Mouse (Mus musculus): ENCODE measurements around the gene Zmynd8.

Zmynd8 gene

GRCm38 (mm10) chr2:165747975-165748374, 150.8 kb downstream of the Zmynd8 start:
- DNase-seq (ENCODE audit: low spot score in 2 of 2): no peak

DNA sequence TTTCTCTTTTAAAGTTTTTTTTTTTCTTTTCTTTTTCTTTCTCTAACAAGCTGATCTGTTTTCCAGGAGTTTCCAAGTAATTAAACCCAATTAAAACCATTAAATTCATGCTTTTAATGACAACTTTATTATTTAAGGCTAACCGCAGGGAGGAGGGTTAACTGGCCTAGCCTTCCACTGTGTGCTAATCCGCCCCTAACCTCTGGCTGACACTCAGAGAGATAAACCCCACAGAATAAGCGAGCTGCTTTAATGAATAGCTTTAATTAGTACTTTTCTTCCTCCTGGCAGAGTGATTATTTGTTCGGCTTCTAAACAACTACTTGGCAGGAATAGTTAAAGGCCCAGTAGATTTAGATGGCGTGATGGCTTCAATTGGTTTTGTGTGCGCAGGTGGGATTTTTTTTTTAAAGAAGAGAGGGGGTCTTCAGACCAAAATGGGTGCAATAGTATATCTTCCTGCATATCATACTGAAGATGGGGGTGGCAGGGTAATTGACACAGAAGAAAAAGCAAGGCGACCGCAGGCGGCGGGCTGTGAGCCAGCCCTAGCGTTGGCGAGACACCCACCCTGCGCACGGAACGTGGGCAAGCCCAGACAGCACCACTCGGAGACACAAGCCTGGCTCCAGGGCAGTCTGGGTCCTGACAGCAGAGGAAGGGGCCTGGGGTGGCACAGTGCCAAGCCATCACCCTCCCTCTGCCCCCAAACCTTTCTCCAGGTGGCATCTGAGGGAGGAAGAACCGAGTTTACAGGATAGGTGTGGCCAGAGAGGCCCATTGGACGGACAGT, 153.3 kb downstream of the Zmynd8 start:
- DNase-seq (ENCODE audit: low spot score in 2 of 2): no peak

DNA sequence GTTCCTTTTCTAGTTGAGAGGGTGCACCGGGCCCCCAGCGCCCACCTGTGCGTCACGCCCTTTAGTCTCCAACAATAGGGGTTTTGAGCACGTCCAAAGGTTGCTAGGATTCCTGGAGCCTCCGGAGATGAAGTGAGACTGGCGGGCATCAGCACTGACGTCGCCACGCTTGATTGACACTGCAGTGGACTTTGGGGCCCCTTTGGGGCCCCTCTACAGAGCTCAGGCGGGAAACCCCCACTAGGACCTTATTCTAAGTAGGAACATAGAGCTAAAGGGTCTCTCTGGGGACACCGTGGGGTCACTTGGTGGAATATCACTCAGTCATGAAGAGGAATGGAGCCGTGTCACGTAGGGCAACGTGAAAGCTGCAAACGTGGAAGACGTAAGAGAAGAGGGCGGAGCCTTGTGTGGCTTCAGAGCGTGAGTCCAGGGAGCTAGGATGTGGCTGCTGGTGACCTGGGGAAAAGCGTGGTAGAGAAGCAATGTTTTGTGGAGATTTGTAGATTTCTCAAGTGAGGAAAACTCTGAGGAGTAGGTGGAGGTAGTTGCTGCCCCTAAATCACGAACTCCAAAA, 156.5 kb downstream of the Zmynd8 start:
- no peak for DNase-seq (ENCODE audit: low spot score in 2 of 2)

DNA sequence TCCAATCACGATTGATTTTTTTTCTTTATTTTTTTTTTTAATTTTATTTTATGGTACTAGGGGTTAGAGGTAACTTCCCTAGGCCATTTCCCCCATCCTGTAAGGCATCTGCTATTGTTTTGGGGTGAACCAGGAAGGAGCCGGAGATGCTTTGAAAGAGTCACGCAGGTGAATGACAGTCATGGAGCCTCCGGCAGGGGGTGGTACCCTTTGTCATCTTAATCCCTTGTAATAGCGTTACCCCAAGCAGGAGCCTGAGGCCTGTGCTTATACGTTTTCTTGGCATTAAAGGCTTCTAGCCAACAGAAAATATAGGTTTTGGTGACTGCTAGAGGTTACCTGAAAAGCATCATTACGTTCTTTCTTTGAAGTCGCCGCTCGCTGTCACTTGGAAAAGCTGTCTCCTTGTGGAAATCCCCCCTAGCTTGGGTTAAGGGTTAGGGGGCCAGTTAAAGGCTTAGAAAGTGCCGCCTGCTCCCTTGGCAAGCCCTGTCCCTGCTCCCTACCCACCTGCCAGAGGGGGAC, 157.2 kb downstream of the Zmynd8 start:
- DNase-seq (ENCODE audit: low spot score in 2 of 2): no peak

- no peak for DNase-seq (ENCODE audit: low spot score in 2 of 2)
Observed at GRCm38 (mm10) chr2:165740982-165741381, 157.8 kb downstream of the Zmynd8 start.

DNA sequence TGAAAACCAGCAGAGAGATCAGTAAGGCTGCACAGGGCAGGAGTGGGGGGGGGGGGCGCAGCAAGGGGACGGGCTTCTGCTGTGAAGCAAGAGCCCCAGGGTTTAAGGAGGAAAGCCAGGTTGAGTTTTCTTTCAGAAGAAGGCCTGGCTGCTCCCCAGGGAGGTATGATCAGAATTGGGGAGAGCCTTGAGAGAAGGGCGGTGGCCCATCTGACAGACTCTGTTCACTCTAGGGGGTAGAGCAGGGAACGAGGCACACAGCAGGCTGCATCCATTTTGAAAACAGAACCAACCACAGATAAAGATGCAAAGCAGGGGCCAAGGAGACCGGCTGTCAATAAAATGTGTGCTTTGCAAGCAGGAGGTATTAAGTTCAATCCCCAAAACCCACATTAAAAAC, 158.4 kb downstream of the Zmynd8 start:
- no peak for DNase-seq (ENCODE audit: low spot score in 2 of 2)

DNA sequence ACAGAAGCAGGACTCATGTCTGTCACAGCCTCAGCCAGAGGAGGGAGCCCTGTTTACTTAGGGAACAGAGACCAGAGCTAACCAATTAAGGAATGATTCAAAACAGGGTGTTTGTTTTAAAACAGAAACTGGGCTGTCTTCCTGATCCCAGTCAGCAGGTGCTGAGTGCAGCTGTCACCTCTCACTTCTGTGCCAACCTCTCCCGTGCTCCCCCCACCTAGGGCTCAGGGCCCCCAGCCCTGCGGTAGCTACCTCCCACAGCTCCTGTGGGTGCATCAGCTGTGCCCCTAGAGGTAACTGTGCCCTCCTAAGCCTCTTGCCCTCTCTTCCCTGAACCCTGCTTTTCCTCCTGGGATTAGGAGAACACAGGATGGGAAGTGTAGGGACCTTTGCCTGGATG, 162.5 kb downstream of the Zmynd8 start:
- DNase-seq (ENCODE audit: low spot score in 2 of 2): no peak

All from heart, adult 9 months (tissue).